Mouse (Mus musculus) liver, embryonic 16.5 days (tissue): ENCODE measurements around the gene Pou6f1. TPM values are rescaled to one million over a fixed set of nuclear protein-coding genes. Genes with fewer than 3 reads are reported as not detected.
A peak's percentile ranks its signal among the peaks of the same experiment; 100 is the strongest.
"Not testable (repeated sequence)": the region's sequence is repeated elsewhere in the genome, so short reads cannot be mapped to it uniquely, and the experiment has no call there.

Source experiments
- ATAC-seq: fragments of 200-750 bp; cut with Nextera tagmentation; 2 replicates; pipeline ENCODE4 v1.8.0; 2017; ENCODE audit warnings: low read depth, mild to moderate bottlenecking, moderate number of reproducible peaks, moderate library complexity
- H3K27ac ChIP-seq: fragments of 300-500 bp; sonication (generic); 2 replicates; pipeline ENCODE4 v1.5.1; 2014; ENCODE audit warnings: mild to moderate bottlenecking, low read length
- H3K27me3 ChIP-seq: fragments of 300-500 bp; sonication (generic); 2 replicates; pipeline ENCODE4 v1.6.1; 2014; ENCODE audit warnings: low read depth, low read length, mixed read lengths; ENCODE audit not compliant: control insufficient read depth, insufficient read depth
- H3K36me3 ChIP-seq: fragments of 300-500 bp; sonication (generic); 2 replicates; pipeline ENCODE4 v1.6.1; 2014; ENCODE audit warnings: mild to moderate bottlenecking; ENCODE audit not compliant: control insufficient read depth, insufficient read depth
- H3K4me1 ChIP-seq: fragments of 300-500 bp; sonication (generic); 2 replicates; pipeline ENCODE4 v1.6.1; 2014; ENCODE audit warnings: low read depth, low read length, mixed read lengths; ENCODE audit not compliant: control insufficient read depth
- H3K4me2 ChIP-seq: fragments of 300-500 bp; sonication (generic); 2 replicates; pipeline ENCODE4 v1.6.1; 2014; ENCODE audit warnings: low read depth, low read length, mixed read lengths
- H3K4me3 ChIP-seq: fragments of 300-500 bp; sonication (generic); 2 replicates; pipeline ENCODE4 v1.5.1; 2014; ENCODE audit warnings: low read depth, mild to moderate bottlenecking, low read length
- H3K9ac ChIP-seq: fragments of 300-500 bp; sonication (generic); 2 replicates; pipeline ENCODE4 v1.6.1; 2014; ENCODE audit warnings: low read depth, low read length
- H3K9me3 ChIP-seq: fragments of 300-500 bp; sonication (generic); replicated peaks from 2 replicates; pipeline ENCODE4 v1.6.1; 2016; ENCODE audit warnings: low read length; ENCODE audit not compliant: control insufficient read depth
- WGBS: fragments of 180-500 bp; shearing (Covaris S2); extraction: QIAGEN DNeasy Blood & Tissue Kit; methylation state at CpG from one replicate; pipeline ENCODE4 v1.1.7; 2014; ENCODE audit not compliant: insufficient replicate concordance; 5-methylcytosine and 5-hydroxymethylcytosine counted together
- polyA plus RNA-seq: library from polyadenylated mRNA; unstranded; fragments of >200 nt; fragmentation: Nextera tagmentation; extraction: Ambion mirVana; gene quantifications from 2 replicates; pipeline ENCODE4 v1.2.1, GENCODE M21; 2015

The Pou6f1 gene
- polyA plus RNA-seq, 1 experiment from 2014 or later, result 0.50 TPM

GRCm38 (mm10) chr15:100555965-100556364 lies 43.8 kb downstream of the Pou6f1 start:
- Histone ChIP-seq H3K9ac (no peak overlapping the region), H3K9me3 (no peaks in the 10 kb centered on the region), H3K27ac (no peak overlapping the region), H3K4me3 (peak overlapping the region; percentile 57; the same call in 1 of the 2 replicates), H3K4me2 (peak overlapping the region; percentile 40; the same call in 1 of the 2 replicates), H3K4me1 (peaks cover 32% of the 10 kb centered on the region), H3K36me3 (no peaks in the 10 kb centered on the region), H3K27me3 (no peaks in the 10 kb centered on the region)
- no peak for ATAC-seq
- WGBS, result 63% methylated on average over 5 of the region's 5 CpGs

GRCm38 (mm10) chr15:100551326-100552307 lies 48.2 kb downstream of the Pou6f1 start, which contains the start of gene Tfcp2:
TSS of gene Tfcp2 (minus strand) at chr15:100552008.
- under 1% methylated on average over 84 of the region's 84 CpGs for WGBS
- Histone ChIP-seq H3K27ac (peak within 1 kb of the TSS; percentile 85), H3K4me1 (peaks cover 23% of the 10 kb centered on the region), H3K4me2 (peak within 1 kb of the TSS; percentile 92), H3K36me3 (no peaks in the 10 kb centered on the region), H3K27me3 (no peaks in the 10 kb centered on the region), H3K9ac (peak within 1 kb of the TSS; percentile 89), H3K9me3 (no peaks in the 10 kb centered on the region), H3K4me3 (peak within 1 kb of the TSS; percentile 91)
- peak; percentile 99 for ATAC-seq

- 84% methylated on average over 4 of the region's 4 CpGs for WGBS
- Histone ChIP-seq H3K27ac (no peak overlapping the region), H3K4me2 (no peak overlapping the region), H3K9ac (no peak overlapping the region), H3K27me3 (no peaks in the 10 kb centered on the region), H3K4me3 (no peak overlapping the region), H3K9me3 (no peaks in the 10 kb centered on the region), H3K4me1 (peaks cover 14% of the 10 kb centered on the region), H3K36me3 (no peaks in the 10 kb centered on the region)
- no peak for ATAC-seq
Observed at GRCm38 (mm10) chr15:100550280-100550679, 49.5 kb downstream of the Pou6f1 start.

DNA sequence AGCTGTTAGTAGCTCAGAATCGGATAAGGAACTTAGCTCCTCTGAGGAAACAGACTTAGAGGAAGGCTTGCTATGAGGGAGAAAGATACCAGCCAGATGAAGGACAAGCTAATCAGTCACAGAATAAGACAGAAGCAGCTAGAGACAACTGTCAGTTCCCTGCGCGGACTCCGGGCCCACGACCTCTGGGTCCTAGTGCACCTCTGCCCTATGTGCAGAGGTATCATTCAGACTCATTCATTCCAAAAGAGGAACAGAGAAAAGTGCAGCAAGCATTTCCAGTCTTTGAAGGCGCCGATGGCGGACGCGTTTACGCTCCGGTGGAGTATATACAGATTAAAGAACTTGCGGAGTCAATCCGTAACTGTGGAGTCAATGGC lies 56.1 kb downstream of the Pou6f1 start:
- H3K4me2 ChIP-seq, H3K4me3 ChIP-seq, H3K4me1 ChIP-seq, H3K9ac ChIP-seq, ATAC-seq, H3K36me3 ChIP-seq, H3K9me3 ChIP-seq, H3K27ac ChIP-seq, H3K27me3 ChIP-seq: not testable (repeated sequence)
- 80% methylated on average over 14 of the region's 14 CpGs for WGBS

GRCm38 (mm10) chr15:100542876-100543650 lies 56.7 kb downstream of the Pou6f1 start:
- ATAC-seq, H3K4me2 ChIP-seq, H3K9me3 ChIP-seq, H3K27ac ChIP-seq, H3K27me3 ChIP-seq, H3K36me3 ChIP-seq, H3K9ac ChIP-seq, H3K4me1 ChIP-seq, H3K4me3 ChIP-seq: not testable (repeated sequence)
- WGBS, result 76% methylated on average over 25 of the region's 28 CpGs

DNA sequence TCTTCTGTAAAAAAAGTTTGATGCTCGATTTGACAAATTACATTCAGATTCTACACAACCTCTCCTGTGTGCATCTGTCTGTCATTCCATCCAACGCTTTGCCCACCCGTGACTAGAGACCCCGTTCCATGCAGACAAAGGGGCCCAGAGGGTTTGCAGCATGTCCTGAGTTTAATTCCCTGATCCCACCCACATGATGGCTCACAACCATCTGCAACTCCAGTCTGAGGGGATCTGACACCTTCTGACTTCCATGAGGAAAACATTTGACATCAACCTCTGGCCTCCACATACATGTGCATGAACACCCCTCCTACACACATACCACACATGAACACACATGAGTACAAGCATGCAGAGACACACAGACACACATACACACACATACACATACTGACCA lies 58.4 kb downstream of the Pou6f1 start:
- Histone ChIP-seq H3K27ac (no peak overlapping the region), H3K4me3 (no peak overlapping the region), H3K27me3 (no peaks in the 10 kb centered on the region), H3K9me3 (no peaks in the 10 kb centered on the region), H3K4me1 (no peaks in the 10 kb centered on the region), H3K9ac (no peak overlapping the region), H3K36me3 (no peaks in the 10 kb centered on the region), H3K4me2 (no peak overlapping the region)
- 65% methylated on average over 4 of the region's 4 CpGs for WGBS
- no peak for ATAC-seq

- not testable (repeated sequence) for H3K9me3 ChIP-seq
Observed at GRCm38 (mm10) chr15:100541001-100541400, 58.8 kb downstream of the Pou6f1 start.

DNA sequence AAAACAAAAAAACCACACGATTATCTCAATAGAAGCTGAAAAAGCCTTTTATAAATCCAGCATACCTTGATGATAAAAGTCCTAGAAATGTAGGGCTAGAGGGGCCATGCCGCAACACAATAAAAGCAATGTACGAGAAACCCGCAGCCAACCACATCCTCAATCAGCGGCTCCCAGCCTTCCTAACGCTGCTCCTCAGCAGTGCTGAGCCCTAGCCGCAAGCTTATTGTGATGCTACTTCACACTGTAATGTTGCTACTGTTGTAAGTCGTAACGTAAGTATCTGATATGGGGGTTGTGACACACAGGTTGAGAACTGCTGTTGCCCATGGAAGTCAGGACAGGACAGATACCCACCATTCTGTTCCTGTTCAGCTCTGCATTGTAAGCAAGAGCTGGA lies 60.4 kb downstream of the Pou6f1 start:
- no peaks in the 10 kb centered on the region for H3K36me3 ChIP-seq
- no peaks in the 10 kb centered on the region for H3K27me3 ChIP-seq
- ATAC-seq, result no peak
- no peak overlapping the region for H3K9ac ChIP-seq
- WGBS, result 64% methylated on average over 9 of the region's 9 CpGs
- H3K4me1 ChIP-seq, result no peaks in the 10 kb centered on the region
- H3K4me2 ChIP-seq, result no peak overlapping the region
- H3K27ac ChIP-seq, result no peak overlapping the region
- H3K9me3 ChIP-seq, result no peaks in the 10 kb centered on the region
- no peak overlapping the region for H3K4me3 ChIP-seq

More at GRCm38 (mm10) chr15:100541001-100541400, 58.8 kb downstream of the Pou6f1 start:
- H3K27ac ChIP-seq, H3K4me2 ChIP-seq, H3K36me3 ChIP-seq, H3K9ac ChIP-seq, H3K27me3 ChIP-seq, ATAC-seq, H3K4me1 ChIP-seq, H3K4me3 ChIP-seq: not testable (repeated sequence)
- WGBS, result 43% methylated on average over 1 of the region's 1 CpGs
